Mouse (Mus musculus) left cerebral cortex, postnatal 14 days (tissue): ENCODE results near the gene Zfp92. TPM values are rescaled to one million over a fixed set of nuclear protein-coding genes. Genes with fewer than 3 reads are reported as not detected.
"Not testable (repeated sequence)": the region's sequence is repeated elsewhere in the genome, so short reads cannot be mapped to it uniquely, and the experiment has no call there.

Experiments
- DNase-seq, 2 experiments: peaks; one replicate each; pipeline ENCODE4 v3.0.0; 2021 to 2022; ENCODE audit warnings: low spot score in 2 of 2, mixed read lengths in 1 of 2
- intact Hi-C: fragments of 180-260 bp; cut with DNase I; formaldehyde crosslinking; loops from one replicate; pipeline ENCODE4 v1.15.1; 2025
- long read RNA-seq, 2 experiments: library from polyadenylated mRNA; stranded (forward); transcript quantifications; one replicate each; pipeline ENCODE4 v2.0.0; 2021
- total RNA-seq, 2 experiments: library from RNA; stranded (reverse); gene quantifications; 2 replicates each; pipeline ENCODE4 v1.2.3; 2021

Zfp92 gene
- 1 to 10 TPM; 1.5 to 2.1 TPM for total RNA-seq
- long read RNA-seq, experiment 1: 0 reads
- long read RNA-seq, experiment 2, full-length matches to known transcripts: 2 of 2 reads
- long read RNA-seq, experiment 2, partial matches to known transcripts: 0 of 2 reads
- long read RNA-seq, experiment 2, other reads (novel, unspliced or antisense): 0 of 2 reads

GRCm38 (mm10) chrX:73410880-73411517, at the start of gene Zfp92:
Zfp92 (plus strand) TSS chrX:73411096.
- intact Hi-C loops: no loop called here

DNA sequence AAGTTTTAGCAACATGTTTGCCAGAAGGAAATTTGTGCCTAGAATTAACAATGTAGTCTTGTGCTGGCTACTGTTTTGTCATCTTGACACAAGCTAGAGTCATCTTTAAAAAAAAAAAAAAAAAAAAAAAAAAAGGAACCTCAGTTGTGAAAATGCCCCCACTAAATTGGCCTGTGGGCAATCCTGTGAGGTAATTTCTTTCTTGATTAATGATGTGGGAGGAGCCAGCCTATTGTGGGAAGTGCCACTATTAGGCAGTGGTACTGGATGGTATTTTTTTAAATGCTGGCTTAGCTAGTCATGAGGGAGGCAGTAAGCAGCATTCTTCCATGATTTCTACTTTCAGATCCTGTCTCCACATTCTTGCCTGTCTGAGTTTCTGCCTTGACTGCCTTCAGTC, 47.6 kb upstream of the Zfp92 start:
- no peak for DNase-seq
- intact Hi-C loops: no loop called here

More at GRCm38 (mm10) chrX:73410880-73411517, at the start of gene Zfp92:
- DNase-seq: peak in 1 of 2 experiments; percentile 9

DNA sequence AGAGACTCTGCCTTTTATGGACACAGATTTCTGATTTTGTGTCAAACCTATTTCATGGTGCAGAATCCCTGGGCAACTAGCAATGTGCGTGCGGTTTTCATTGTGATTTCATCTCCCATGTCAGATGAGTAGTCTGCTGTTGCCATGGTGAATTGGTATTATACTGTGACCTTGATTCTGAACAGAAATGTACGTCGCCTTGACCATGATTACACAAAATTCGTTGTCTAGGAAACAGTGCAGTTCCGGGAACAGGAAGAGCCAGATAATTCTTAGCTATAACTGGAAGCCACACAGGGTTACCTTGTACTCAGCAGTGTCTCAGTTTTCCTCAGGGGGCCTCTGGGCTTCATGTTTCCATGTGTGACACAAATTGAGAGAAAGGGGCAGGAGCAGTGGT, 26.5 kb upstream of the Zfp92 start:
- DNase-seq: peak; percentile 3 to 28
- intact Hi-C loops: no loop called here

DNA sequence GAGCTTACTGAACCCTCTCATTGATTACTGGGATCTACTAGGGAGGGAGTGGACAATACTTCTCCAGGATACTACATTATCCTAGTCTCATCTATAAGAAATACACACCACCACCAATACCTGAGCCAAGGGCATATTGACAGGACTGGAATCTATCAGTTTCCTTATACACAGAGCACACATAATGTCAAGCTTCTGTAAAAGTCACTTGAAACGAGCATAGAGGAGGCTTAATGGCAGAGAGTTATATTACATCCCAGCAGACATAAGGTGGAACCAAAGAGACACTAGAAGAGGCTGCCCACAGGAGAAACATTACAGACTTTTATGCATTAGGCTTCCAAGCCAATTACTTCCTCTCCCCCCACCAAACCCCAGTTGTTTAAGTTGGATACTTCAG, 26.0 kb upstream of the Zfp92 start:
- intact Hi-C loops: no loop called here
- no peak for DNase-seq

DNA sequence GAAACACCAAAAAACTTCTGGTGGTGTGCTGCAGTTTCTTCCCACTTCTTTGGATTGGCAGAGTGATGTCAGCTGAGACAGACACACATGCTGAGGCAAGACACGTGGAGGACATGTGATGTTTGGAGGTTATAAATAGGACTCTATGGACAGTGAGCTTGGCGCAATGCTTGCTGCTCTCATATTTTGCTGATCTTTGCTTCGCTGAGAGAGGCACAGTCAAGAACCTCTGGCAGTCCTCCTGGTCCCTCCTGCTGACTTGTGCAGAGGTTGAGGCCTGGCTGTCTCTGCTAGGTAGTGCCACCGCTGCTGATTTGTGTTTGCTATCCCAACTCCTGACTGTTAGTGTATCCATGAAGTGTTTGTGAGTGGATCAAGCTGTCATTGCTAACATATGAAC, 19.4 kb upstream of the Zfp92 start:
- intact Hi-C loops: no loop called here
- DNase-seq: no peak

GRCm38 (mm10) chrX:73396446-73396845, 14.4 kb upstream of the Zfp92 start:
- intact Hi-C loops: no loop called here
- no peak for DNase-seq

DNA sequence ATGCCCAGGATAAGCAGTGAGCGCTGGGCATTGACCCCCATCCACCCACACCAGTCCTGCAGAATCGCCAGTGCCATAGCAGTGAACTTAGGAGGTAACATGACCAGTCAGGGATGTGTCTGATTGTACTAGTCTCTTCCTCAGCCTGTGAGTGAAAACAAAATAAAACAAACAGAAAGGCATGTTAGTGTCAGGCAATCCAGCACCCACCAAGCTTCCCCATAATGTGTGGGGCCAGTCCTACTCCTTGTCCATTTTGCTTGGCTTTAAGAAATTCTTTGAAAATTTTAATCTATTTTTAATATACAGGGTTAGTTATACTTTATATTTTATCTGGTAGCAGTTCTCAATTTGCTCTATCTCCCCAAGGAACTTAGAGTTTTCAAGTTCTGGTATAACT, 12.3 kb upstream of the Zfp92 start, which contains the start of gene Gm18336:
Gm18336 (minus strand) TSS at position 101 of the 400 bp plus-strand sequence.
- intact Hi-C loops, DNase-seq: not testable (repeated sequence)

DNA sequence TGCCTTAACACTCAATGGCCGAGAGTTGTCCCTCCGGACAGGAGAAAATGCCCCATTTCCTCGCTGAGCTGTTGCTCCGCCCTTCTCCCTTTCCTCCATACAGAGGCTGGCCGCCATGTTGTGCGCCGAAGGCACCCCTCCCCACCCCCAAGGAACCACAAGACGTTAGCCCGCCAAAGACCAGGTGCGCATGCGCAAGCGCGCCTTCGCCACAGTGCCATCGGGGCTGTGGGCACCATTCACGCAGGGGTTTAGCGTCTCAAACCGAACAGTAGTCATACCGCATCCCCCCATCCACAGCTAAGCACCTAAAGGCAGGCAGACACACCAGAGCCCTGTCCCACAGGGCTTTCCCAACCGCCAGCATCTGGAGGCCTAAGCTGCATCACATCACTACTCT, 9.9 kb upstream of the Zfp92 start:
- intact Hi-C loops: no loop called here
- no peak for DNase-seq

- intact Hi-C loops: no loop called here
Observed at GRCm38 (mm10) chrX:73401616-73402015, 9.3 kb upstream of the Zfp92 start.

DNA sequence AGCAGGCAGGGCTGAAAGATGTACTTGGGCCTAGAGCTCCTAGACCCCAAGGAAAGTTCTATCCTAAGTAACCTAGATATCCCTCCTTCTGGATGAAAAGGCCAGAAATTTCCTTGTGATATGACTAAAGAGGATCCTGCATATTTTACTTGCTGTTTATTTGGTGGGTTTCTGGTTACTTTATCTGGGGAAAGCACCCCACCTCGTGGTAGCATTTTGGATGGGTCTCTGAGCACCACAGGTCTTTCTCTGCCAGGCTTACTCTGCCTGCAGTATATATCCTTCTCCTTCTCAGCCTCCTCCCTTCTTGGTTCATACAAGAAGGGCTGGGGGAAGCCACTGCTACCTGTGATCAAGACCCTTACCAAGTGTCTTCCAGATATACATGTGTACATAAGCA, 1.9 kb downstream of the Zfp92 start:
- intact Hi-C loops: no loop called here
- peak; percentile 11 to 25 for DNase-seq

More at GRCm38 (mm10) chrX:73401616-73402015, 9.3 kb upstream of the Zfp92 start:
- DNase-seq: no peak

- DNase-seq: peak; percentile 4 to 5
- intact Hi-C loops: no loop called here
Observed at GRCm38 (mm10) chrX:73430036-73430435, 19.1 kb downstream of the Zfp92 start.

DNA sequence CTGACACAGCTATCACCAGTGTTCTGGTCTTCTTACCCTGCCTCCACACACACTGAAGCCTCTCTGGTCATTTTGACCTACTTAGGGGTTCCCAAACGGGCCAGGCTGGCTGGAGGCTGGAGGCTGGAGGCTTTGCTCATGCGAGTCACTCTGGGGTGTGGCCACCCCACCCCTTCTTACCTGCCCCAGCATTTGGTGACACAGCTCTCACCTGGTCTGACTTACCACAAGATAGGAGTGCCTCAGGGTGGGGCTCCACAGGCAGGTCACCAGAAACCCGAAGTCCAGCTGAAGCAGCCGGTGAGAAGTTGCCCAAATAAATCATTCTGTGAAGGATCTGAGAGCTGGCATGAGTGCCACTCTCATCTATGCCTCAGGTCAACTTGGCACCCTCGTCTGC, 22.0 kb downstream of the Zfp92 start:
- intact Hi-C loops: no loop called here
- no peak for DNase-seq

- intact Hi-C loops: no loop called here
- DNase-seq: no peak
Observed at GRCm38 (mm10) chrX:73435252-73435651, 24.4 kb downstream of the Zfp92 start, which contains the start of gene Trex2. Trex2 (minus strand) TSS chrX:73435344.

- no peak for DNase-seq
Observed at GRCm38 (mm10) chrX:73441428-73441827, 30.5 kb downstream of the Zfp92 start.

DNA sequence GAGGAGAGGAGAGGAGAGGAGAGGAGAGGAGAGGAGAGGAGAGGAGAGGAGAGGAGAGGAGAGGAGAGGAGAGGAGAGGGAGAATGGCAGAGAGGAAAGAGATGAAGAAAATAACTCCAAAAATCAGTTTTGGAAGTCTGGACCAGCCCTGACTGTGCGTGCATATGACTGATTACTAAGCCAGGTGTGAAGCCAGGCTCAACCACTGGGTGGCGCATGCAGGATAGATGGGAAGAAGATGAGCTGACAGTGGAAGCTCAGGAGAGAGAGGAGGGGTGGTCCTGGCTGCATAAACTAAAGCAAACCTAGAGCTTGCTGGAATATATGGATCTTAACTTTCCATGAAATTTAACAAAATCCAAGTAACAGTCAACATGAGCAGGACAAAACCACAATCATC, 41.1 kb downstream of the Zfp92 start:
- intact Hi-C loops: loop anchor here (5.0 kb wide), 1 partner anchor 35 kb away; no protein-coding TSS in a partner anchor
- DNase-seq: peak; percentile 33 to 67

More at GRCm38 (mm10) chrX:73441428-73441827, 30.5 kb downstream of the Zfp92 start:
- intact Hi-C loops: no loop called here

- intact Hi-C loops: no loop called here
- DNase-seq: peak; percentile 89 to 94
Observed at GRCm38 (mm10) chrX:73458877-73459392, 48.0 kb downstream of the Zfp92 start, which contains the start of gene Haus7. Haus7 (minus strand) TSS chrX:73459044.

- no peak for DNase-seq
- intact Hi-C loops: no loop called here
Observed at GRCm38 (mm10) chrX:73460792-73461191, 49.9 kb downstream of the Zfp92 start.

- peak; percentile 12 to 26 for DNase-seq
- intact Hi-C loops: no loop called here
Observed at GRCm38 (mm10) chrX:73465483-73466186, 54.7 kb downstream of the Zfp92 start.

- intact Hi-C loops: no loop called here
- no peak for DNase-seq
Observed at GRCm38 (mm10) chrX:73467446-73468241, 56.7 kb downstream of the Zfp92 start.
